Comparison of ENCODE assay signal across 8 mouse cellular contexts in genomic region chr4:131914891-131915469, GRCm38 (mm10). TPM values are rescaled to one million over a fixed set of nuclear protein-coding genes. Genes with fewer than 3 reads are reported as not detected.
A peak's percentile ranks its signal among the peaks of the same experiment; 100 is the strongest.
DNase-seq lines count a peak whose midpoint lies in the region; ATAC-seq lines count a peak whose summit lies in the region.

No protein-coding gene starts in this region.

- ATAC-seq in limb, embryonic 11.5 days (ENCODE audit: insufficient number of reproducible peaks, low FRiP score, low TSS enrichment, low read depth): no peak
- ATAC-seq in stomach, embryonic 15.5 days (ENCODE audit: insufficient read depth, low FRiP score, low read depth): no peak
- no peak for ATAC-seq in cerebellum, adult (ENCODE audit: insufficient number of reproducible peaks, low FRiP score, low TSS enrichment)

- no peak overlapping the region for H3K27ac ChIP-seq in limb, embryonic 11.5 days (replicated peaks; ENCODE audit: low read depth, low read length)
- no peak overlapping the region for H3K27ac ChIP-seq in stomach, embryonic 15.5 days

- peaks cover 54% of the 10 kb centered on the region for H3K4me1 ChIP-seq in limb, embryonic 11.5 days (ENCODE audit: control insufficient read depth, insufficient read depth, low read length)
- peaks cover 48% of the 10 kb centered on the region for H3K4me1 ChIP-seq in stomach, embryonic 15.5 days

- peak overlapping the region; percentile 14 for H3K4me3 ChIP-seq in limb, embryonic 11.5 days (ENCODE audit: low read depth, low read length)
- H3K4me3 ChIP-seq in stomach, embryonic 15.5 days (replicated peaks): peak overlapping the region; percentile 23

- WGBS in limb, embryonic 11.5 days: under 1% methylated on average over 31 of the region's 31 CpGs
- 5% methylated on average over 31 of the region's 31 CpGs for WGBS in stomach, embryonic 15.5 days

- H3K9me3 ChIP-seq in limb, embryonic 11.5 days (ENCODE audit: control insufficient read depth, low read length): no peaks in the 10 kb centered on the region
- no peaks in the 10 kb centered on the region for H3K9me3 ChIP-seq in stomach, embryonic 15.5 days

- peak overlapping the region; percentile 47 for H3K9ac ChIP-seq in limb, embryonic 11.5 days (ENCODE audit: low read length)
- H3K9ac ChIP-seq in stomach, embryonic 15.5 days: peak overlapping the region; percentile 9; the same call in 1 of the 2 replicates

- no peaks in the 10 kb centered on the region for H3K36me3 ChIP-seq in limb, embryonic 11.5 days (ENCODE audit: control insufficient read depth, insufficient read depth, low read length)
- no peaks in the 10 kb centered on the region for H3K36me3 ChIP-seq in stomach, embryonic 15.5 days

- intact Hi-C loops in heart, postnatal 10 days (cut with DNase I): loop anchor here (5.0 kb wide), 2 partner anchors 53 to 162 kb away; partner anchors contain the start of gene Epb41

- DNase-seq in retina, postnatal 1 day: peak; percentile 46
- no peak for DNase-seq in retina, embryonic 14.5 days (ENCODE audit: low spot score)
- DNase-seq in heart, postnatal 10 days: peak; percentile 46 to 49
- DNase-seq in limb, embryonic 11.5 days (ENCODE audit: low spot score): peak; percentile 76
- DNase-seq in cerebellum, adult 9-11 months: no peak
- DNase-seq in urinary bladder, postnatal 25 days (ENCODE audit: low spot score): no peak

- peaks cover 9% of the 10 kb centered on the region; the same call in 1 of the 2 replicates for H3K27me3 ChIP-seq in limb, embryonic 11.5 days (ENCODE audit: control insufficient read depth, insufficient read depth, low read length)
- H3K27me3 ChIP-seq in stomach, embryonic 15.5 days (replicated peaks): peaks cover 42% of the 10 kb centered on the region

- peak overlapping the region; percentile 54 for H3K4me2 ChIP-seq in limb, embryonic 11.5 days (ENCODE audit: low read depth, severe bottlenecking)
- peak overlapping the region; percentile 55 for H3K4me2 ChIP-seq in stomach, embryonic 15.5 days

RNA-seq across cellular contexts. Expression of gene Tmem200b, which starts 6.6 kb away (rescaled TPM):
- 10 to 100 TPM; 11.3 to 14.4 TPM for total RNA-seq in heart, postnatal 10 days (2021)
- 1.3 and 2.4 TPM in 2 replicates for polyA plus RNA-seq in limb, embryonic 11.5 days (2014; fragmentation: Nextera tagmentation; extraction: Ambion mirVana)
- 0.99 and 1.2 TPM in 2 replicates for polyA plus RNA-seq in stomach, embryonic 15.5 days (2015; fragmentation: Nextera tagmentation; extraction: Ambion mirVana)

RNA-seq across cellular contexts. Expression of gene Srsf4, which starts 41.6 kb away (rescaled TPM):
- total RNA-seq in heart, postnatal 10 days (2021): 10 to 100 TPM; 53.6 to 53.7 TPM
- polyA plus RNA-seq in limb, embryonic 11.5 days (2014; fragmentation: Nextera tagmentation; extraction: Ambion mirVana): 140 and 150 TPM in 2 replicates
- polyA plus RNA-seq in stomach, embryonic 15.5 days (2015; fragmentation: Nextera tagmentation; extraction: Ambion mirVana): 95.1 and 97.8 TPM in 2 replicates

Comparison
In these comparisons a context has a peak if more than half of its experiments do, and no peak if none do; other contexts are left out.
1. DNase-seq: peak in retina, postnatal 1 day (single experiment), heart, postnatal 10 days (2 of 2) and limb, embryonic 11.5 days (single experiment); none in retina, embryonic 14.5 days (single experiment), cerebellum, adult 9-11 months (single experiment) and urinary bladder, postnatal 25 days (single experiment).